Mouse (Mus musculus): ENCODE results near the gene Exoc3l4. TPM values are rescaled to one million over a fixed set of nuclear protein-coding genes. Genes with fewer than 3 reads are reported as not detected.

Exoc3l4 gene
- total RNA-seq, 2 experiments from 2014 or later, result 12.8 to 23.8 TPM

DNA sequence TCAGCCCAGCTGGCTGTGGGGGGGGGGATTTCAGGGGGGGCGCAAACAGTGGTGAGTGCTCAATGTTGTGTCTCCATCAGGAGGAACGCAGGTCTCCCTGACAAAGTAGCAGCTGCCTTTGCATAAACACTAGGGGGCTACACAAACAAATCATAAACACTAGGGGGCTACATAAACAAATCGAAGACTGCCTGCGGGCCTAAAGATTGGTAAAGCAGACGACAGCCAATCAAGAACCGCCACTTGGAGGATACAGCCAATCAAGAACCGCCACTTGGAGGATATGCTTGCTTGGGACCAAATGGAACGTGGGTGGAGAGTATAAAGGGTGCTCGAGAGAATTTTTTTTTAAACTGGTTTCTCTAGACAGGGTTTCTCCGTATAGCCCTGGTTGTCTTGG, 11.9 kb upstream of the Exoc3l4 start:
- intact Hi-C loops (cut with DNase I; ENCODE audit: low total_unique reads), result no loop called here
- no peak for DNase-seq

DNA sequence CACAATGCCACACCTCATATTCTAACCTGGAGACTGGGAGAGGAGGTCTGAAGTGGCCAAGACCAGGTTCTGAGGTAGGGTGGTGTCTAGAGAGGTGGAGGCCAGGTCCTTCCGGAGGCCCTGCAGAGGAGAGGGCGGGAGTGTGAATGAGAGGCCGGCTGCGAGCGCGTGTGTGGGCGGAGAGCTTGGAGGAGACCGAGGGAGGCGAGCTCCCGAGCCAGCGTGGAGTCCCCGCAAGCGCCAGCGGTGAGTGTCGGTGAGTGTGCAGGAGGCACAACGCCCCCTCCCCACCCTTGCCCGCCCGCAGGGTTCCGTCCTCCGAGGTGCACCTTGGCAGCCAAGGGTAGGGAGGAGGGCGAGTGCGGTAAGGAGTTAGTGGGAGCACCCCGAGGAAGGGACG, 10.2 kb upstream of the Exoc3l4 start, which contains the start of gene Lbhd2:
Lbhd2 (plus strand) TSS at position 188 of the 400 bp plus-strand sequence.
- no peak for DNase-seq
- intact Hi-C loops (cut with DNase I; ENCODE audit: low total_unique reads), result no loop called here

DNA sequence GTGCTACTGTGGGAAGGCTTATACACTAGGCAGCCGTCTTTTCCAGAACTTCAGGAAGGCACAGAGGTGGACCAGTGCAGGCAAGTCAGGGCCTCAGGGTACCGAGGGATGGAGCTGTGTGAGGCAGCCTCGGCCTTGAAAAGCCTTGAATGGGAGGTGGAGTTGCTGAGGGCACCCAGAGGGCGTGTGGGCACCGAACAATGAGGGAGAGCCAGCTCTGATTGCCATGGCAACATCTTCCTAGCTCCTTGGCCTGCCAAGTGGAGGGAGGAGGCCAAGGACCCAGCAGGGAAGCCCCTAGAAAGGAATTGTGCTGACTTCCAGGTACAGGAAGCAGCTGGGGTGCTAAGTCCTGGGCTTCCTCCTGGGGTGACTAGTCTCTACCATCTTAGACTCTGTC, 7.2 kb upstream of the Exoc3l4 start:
- intact Hi-C loops (cut with DNase I; ENCODE audit: low total_unique reads), result no loop called here
- no peak for DNase-seq

DNA sequence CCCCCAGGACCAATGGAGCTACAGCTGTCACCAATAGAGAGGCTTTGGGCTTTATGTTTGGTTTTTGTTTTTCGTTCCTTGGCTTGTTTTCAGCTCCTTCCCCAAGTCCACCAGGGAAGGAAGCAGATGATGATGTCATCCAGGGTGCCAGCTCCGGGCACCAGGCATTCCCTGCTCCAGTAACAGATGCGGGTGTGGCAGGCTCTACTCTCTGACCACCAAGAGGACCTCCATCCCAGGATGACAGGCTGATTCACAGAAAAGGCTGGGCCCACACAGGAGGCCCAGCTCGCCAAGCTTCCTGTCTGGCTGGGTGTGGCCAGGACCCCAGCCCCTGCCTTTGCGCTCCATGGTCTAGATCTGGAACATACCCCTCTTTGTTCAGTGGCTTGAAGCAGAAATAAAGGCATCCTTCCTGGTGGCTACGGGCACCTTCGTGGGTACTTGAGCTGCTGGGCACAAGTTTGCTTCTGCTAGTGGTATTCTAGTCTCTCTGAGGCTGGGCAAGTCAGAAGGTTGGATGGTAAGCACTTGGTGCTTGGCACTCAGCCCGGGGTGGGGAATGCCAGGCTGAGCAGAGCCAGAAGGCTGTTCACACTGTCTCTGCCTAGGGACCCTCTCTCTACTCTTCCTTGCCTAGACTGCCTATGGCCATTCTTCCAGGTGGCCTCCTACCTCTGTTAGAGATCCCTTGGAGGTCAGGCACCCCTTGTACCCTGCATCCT, 5.0 kb upstream of the Exoc3l4 start:
- no peak for DNase-seq
- intact Hi-C loops (cut with DNase I; ENCODE audit: low total_unique reads), result loop anchor here (5.0 kb wide), 1 partner anchor 139 kb away; the partner anchor contains the start of gene Amn

DNA sequence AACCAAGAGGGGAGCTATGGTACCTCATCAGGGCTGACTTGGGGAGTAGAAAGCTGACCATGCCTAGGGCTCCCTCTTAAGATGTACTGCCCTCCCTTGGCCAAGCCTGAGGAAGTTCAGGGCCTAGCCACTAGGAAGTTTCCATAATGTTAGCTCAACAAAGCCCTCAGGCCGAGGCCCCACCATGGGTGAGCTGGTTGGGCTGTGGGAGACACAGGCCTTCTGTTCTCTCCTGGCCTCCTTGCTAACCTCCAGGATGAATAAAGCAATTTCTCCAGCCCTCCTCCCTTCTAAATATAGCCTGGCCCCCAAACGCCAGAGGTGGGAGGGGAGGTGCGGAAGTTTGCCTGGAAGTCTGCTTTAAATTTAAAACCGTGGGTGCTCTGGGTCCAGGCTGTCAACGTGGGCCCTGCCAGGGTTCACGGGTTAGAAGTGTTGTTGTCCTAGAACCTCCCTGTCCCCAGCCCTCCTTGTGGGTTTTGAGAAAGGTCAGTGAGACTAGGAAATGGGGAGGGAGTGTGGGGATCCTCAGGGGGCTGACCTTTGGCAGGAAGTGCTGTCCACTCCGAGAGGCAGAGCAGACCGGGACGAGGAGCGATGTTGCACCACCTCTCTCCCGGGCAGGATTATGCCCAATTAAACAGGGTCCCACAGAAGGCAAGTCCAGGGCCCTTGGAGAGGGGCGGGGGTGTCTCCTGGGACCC, 4.1 kb upstream of the Exoc3l4 start:
- intact Hi-C loops (cut with DNase I; ENCODE audit: low total_unique reads), result loop anchor here (5.0 kb wide), 1 partner anchor 140 kb away; the partner anchor contains the start of gene Amn
- peak; percentile 38 for DNase-seq

DNA sequence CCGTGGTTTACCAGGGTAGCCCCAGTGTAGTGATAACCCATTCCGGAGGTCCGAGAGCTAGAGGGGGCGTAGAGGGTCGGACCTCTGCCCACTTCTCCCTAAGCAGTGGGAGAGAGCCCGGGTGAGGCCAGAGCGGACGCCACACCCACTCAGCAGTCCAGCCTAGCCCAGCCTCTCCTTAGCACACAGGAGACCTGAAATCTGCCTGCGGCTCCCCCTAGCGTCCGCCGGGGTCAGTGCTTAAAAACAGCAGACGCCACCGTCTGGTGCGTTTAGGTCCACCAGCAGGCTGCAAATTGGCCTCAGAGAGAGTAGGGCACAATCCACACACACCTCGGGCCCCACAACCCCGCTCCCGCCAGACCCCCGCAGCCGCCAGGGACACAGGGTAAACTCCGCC, 3.5 kb upstream of the Exoc3l4 start:
- peak; percentile 92 for DNase-seq
- intact Hi-C loops (cut with DNase I; ENCODE audit: low total_unique reads), result loop anchor here (5.0 kb wide), 1 partner anchor 141 kb away; the partner anchor contains the start of gene Amn

DNA sequence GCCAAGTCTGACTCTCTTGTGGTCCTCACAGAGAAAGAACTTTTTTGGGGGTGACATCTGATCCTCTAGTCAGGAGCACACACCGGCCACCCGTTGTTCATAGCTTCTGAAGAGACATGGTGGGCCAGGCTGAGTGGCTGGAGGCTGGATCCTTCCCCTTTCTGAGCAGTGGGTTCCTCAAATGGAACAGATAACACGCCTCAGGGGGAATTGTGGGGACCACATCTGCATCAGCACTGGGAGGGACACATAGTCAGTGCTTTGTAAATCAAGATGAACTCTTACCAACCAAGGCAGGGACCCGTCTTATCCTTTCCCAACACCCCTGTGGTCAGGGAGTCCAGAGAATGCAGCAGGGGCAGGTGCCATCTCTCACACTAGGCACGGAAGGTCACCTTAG, 3.1 kb downstream of the Exoc3l4 start:
- DNase-seq, result no peak
- intact Hi-C loops (cut with DNase I; ENCODE audit: low total_unique reads), result no loop called here

DNA sequence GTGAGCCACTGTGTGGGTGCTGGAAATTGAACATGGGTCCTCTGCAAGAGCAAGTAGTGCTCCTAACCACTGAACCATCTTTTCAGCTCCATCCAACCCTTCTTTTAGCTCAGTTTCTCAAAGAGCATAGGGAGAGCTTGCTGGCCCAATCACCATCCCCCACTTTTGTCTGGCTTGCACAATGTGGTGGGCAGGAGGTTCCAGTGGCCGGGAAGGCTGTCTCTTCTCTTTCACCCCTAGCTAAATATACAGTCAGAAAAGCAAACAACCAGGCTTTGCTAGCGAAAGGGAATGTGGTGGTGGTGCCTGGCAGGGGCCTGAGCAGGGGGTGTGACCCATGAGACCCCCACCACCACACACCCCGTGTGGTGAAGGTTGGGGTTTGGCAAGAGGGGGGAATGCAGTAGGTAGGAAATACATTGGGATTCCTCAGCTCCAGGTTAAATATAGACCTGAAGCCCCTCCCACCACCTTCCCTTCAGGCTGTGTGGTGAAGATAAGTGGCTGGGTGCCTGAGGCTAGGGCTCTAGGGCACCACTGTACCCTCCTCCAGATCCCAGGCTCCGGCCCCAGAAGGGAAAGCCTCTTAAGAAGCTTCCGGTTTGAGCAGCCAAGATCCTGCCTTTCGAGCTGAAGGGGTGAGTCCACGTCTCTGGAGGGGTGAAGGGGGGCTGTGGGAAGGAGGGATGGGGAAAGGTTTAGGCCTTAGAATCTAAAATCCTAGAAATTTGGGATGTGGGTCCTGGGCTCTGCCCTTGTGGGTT, 4.3 kb downstream of the Exoc3l4 start:
- no peak for DNase-seq
- intact Hi-C loops (cut with DNase I; ENCODE audit: low total_unique reads), result no loop called here

DNA sequence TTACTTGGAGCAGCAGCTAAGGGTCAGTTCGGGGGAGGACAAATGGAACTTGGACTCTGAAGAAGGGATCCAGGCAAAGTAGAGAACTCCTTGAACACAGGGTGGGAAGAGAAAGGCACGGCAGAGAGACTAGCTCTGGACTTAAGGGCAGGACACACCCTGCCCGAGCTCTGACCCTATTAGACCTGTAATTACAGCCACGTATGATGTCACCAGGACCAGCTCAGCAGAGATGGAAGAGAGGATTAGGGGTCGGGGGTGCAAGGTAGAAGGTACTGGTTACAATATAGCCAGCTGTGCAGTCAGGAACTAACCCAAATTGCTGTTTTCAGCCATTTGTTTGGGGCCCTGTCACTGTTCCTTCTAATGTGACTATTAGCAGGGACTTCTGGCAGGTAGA, 6.0 kb downstream of the Exoc3l4 start:
- no peak for DNase-seq
- intact Hi-C loops (cut with DNase I; ENCODE audit: low total_unique reads), result no loop called here

DNA sequence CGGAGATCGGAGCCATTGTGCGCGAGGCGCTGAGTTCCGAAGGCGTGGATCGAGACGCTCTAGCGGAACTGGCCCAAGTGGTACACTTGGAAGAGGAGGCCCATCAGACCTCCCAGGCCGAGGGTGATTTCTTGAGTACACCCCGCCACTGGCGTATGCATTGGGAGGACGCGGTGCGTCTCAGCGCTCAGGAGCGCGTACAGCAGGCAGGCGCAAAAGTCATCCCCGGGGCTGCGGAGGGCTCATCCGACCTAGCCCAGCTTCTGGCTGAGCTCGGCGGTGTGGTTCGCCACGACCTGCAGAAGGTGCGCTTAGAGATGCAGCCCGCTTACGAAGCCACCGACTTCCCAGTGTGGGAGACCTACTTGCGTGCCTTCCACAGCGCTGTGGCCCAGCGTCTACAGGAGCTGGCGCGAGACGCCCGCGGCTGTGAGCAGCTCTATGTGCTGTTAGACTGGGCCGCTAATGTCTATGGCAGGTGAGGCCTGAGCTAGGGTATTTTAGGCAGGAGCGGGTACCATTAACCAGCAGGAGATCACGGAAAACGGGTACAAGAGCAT, 6.8 kb downstream of the Exoc3l4 start:
- no peak for DNase-seq
- intact Hi-C loops (cut with DNase I; ENCODE audit: low total_unique reads), result no loop called here

DNA sequence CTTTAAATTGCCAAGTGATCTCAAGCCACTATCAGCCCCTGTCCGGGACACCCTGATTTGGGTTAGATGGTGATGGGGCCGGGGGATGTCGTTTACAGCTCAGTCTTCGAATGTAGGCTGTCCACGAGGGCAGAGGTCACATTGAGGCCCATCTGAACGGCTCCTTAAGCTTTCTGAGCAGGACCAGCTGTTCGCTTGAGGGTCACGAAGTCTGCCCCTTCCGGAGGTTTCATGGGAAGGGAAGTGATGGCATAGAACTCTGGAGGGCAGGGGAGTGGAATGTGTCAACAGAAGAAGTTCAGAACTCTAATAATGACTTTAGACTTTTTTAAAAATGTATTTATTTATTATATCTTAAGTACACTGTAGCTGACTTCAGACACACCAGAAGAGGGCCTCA, 7.7 kb downstream of the Exoc3l4 start:
- no peak for DNase-seq
- intact Hi-C loops (cut with DNase I; ENCODE audit: low total_unique reads), result no loop called here

DNA sequence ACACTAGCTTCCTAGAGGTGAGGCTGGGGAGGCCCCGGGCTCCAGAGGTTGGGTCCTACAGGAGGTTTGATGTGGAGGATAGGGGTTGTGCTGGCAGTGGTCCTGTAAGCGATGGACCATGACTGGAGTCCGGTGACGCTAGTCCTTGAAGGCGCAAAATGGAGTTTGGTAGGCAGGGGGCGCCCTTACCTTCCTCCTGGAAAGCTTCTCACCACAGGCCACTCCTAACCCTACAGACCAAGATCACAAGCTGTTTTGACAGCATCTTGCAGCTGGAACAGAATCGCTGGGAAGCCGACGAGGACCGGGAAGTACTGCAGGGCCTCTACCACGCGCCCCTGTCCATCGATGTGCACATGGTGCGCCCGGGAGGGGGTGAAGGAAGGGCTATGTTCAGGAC, 8.4 kb downstream of the Exoc3l4 start:
- DNase-seq, result peak; percentile 87
- intact Hi-C loops (cut with DNase I; ENCODE audit: low total_unique reads), result no loop called here

DNA sequence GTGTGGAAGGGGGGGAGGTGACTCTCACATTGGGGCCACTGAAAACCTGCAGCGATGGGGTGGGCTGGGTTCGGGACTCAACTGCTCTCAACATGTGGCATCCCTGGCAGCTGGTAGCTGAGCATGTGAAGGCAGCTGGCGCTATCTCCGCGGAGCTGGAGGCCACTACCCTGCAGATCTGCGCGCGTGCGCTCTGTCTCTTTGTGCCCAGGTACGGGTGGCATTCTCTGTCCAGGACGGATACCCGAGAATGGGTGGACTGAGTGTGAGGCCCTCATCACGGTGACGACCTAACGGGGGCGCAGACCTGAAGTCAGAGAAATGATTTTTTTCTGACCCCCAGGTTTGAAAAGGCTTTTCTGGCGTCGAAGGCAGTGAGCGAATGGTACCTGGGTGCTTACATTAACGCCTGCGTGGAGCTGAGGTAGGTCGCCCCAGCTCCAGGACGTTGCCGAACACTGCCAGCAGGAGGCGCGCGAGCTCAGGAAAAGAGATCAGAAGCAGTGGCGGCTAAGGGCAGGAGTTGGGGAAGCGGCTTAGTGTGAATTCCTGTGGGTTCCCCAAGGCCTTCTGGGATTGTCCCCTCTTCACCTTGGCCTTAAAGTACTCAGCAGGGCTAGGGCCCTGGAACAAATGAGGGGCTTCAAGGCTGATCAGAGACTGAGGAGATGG, 9.1 kb downstream of the Exoc3l4 start:
- DNase-seq, result peak; percentile 89
- intact Hi-C loops (cut with DNase I; ENCODE audit: low total_unique reads), result no loop called here

DNA sequence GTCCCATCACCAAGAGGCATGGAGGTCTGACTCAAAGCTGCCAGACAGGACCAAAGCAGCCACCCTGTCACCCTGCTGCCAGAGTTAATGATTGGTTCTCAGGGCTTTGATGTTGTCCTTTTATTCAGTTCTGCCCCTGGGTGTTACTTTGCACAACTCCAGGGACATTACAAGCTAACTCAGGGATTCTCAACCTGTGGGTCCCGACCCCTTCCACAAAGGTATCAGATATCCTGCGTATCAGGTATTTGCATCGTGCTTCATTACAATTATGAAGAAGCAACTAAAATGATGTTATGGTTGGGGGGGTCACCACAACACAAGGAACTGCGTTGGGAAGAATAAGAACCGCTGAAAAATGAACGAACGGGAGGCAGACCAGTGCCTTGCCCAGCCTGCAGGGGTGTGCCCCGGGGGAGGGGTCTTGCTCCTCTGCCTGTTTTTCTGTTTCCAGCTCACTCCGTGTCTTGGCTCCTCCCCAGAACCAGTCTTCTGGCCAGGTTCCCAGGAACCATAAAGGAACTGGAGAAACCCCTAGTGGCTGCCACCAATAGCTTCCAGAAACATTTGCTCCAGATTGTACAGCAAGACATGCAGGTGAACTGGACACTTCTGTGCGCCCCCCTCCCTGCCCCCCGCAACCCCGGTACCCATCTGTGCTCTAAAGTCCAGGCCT, 10.8 kb downstream of the Exoc3l4 start:
- intact Hi-C loops (cut with DNase I; ENCODE audit: low total_unique reads), result loop anchor here (2.0 kb wide), 1 partner anchor 31 kb away; no protein-coding TSS in a partner anchor
- DNase-seq, result no peak

DNA sequence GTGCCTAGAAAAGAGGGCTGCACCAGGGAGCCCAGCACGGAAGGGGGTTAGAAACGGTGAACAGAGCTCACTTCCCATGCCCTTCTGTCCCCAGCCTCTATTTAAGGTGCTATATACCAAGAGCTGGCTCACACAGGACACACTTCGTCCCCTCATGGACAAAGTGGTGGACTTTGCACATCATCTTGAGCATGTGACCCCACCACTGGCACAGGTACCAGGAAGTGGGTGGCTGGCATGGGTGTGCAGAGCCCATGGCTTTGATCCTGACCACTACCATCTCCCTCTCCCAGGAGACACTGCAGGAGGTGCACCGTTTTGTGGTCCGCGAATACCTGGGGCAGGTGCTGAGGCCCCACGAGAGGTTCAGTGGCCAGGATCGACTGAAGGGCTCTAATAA, 11.5 kb downstream of the Exoc3l4 start:
- intact Hi-C loops (cut with DNase I; ENCODE audit: low total_unique reads), result loop anchor here (2.0 kb wide), 1 partner anchor 30 kb away; no protein-coding TSS in a partner anchor
- DNase-seq, result no peak

DNA sequence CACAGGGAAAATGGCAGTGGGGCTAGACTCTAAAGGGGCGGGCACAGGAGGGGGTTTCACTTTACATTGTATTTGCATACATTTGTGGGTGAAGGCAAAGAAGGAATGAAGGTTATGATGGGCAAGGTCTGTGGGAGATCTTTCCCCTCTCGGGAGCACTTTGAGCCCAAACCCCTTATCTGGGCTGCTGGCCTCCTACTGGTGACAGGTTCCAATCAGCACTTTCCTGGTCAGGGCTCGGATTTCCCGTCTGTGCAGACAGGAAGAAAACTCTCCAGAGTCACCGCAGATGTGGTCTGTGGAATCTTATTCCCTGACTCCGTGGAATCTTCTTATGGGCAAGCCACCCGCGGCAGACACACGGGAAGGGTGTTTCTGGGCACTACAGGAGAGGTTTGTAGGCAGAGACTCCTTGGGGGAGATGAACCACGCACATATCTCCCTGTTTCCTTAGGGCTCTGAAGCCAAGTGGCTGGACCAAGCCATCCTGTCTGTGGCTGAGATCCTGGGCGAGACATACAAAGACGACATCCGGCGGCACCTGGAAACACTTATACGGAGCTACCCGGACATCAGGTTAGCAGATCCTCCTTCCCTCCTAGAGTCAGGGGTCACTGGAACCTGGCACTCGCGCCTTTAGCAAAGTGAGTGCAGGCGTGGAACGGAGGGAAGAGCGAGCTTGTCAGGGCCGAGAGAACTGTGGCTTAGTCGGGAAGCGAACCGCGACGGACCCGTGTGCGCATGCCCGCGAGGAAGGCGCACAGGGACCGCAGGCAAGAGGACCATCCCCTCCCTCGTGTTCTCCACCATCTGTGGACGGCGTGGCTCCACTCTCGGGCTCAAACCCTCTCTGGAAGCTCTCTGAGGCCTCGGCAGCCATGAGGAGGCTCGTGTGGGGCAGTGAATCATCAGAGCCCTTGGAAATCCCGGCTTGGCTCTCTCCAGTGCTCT, 12.4 kb downstream of the Exoc3l4 start:
- peak; percentile 70 for DNase-seq
- intact Hi-C loops (cut with DNase I; ENCODE audit: low total_unique reads), result loop anchor here (2.0 kb wide), 1 partner anchor 30 kb away; no protein-coding TSS in a partner anchor

DNA sequence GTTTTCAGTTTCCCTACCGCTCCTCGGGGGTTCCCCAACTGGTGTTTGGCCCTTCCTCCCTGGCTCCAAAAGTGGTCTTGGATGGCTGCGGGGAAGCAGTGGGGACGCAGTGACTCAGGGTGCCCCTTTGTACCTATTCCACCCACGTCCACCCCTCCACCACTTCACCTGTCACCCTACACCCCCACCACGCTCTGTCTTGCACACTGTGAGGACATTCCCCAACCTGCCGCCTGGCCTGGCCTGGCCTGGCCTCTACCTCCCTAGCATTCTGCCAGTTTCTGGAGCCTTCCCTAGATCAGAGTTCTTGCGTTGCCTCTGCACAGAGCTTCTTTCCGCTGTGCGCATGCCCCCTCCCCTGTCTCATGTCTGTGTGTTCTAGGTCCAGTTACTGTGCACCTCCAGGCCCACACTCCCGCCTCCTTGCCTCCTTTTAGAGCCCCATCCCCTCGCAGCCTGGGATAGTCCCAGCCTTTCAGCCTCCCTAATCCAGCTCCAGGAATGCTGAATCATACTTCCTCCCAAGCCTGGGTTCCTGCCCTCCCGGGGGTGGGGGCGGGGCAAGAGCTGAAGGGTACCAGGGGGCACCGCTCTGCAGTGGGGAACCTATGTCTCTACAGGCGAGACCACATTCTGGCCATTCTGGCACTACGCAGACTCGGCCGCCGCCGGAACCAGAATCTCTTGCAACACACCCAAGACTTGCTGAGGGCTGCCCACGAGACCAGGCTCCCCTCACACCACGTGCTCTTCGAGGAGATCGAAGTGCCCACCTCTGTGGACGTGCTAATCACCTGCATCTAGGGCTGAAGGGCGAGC, 13.4 kb downstream of the Exoc3l4 start:
- DNase-seq, result peak; percentile 62
- intact Hi-C loops (cut with DNase I; ENCODE audit: low total_unique reads), result no loop called here

Data from gastrocnemius, postnatal 14 days (tissue).